Mouse (Mus musculus) hindbrain, postnatal 0 days (tissue): Measurements from ENCODE around the gene Tph2. TPM values are rescaled to one million over a fixed set of nuclear protein-coding genes. Genes with fewer than 3 reads are reported as not detected.

ENCODE experiments used
- ATAC-seq: fragments of 200-750 bp; cut with Nextera tagmentation; 2 replicates; pipeline ENCODE4 v1.8.0; 2017; ENCODE audit warnings: mild to moderate bottlenecking, moderate TSS enrichment, moderate library complexity
- DNase-seq: peaks from one replicate; pipeline ENCODE4 v3.0.0-alpha.2; 2015; ENCODE audit warnings: low spot score
- H3K27ac ChIP-seq: fragments of 300-500 bp; sonication (generic); 2 replicates; pipeline ENCODE4 v1.5.1; 2014; ENCODE audit warnings: mild to moderate bottlenecking
- H3K27me3 ChIP-seq: fragments of 300-500 bp; sonication (generic); 2 replicates; pipeline ENCODE4 v1.6.1; 2014; ENCODE audit warnings: low read length, mixed read lengths; ENCODE audit not compliant: insufficient read depth
- H3K36me3 ChIP-seq: fragments of 300-500 bp; sonication (generic); 2 replicates; pipeline ENCODE4 v1.6.1; 2014; ENCODE audit warnings: low read length, mixed read lengths; ENCODE audit not compliant: insufficient read depth
- H3K4me1 ChIP-seq: fragments of 300-500 bp; sonication (generic); 2 replicates; pipeline ENCODE4 v1.6.1; 2014; ENCODE audit warnings: antibody characterized with exemption, low read length, mixed read lengths; ENCODE audit not compliant: insufficient read depth
- H3K4me2 ChIP-seq: fragments of 300-500 bp; sonication (generic); 2 replicates; pipeline ENCODE4 v1.6.1; 2014; ENCODE audit warnings: low read depth, mild to moderate bottlenecking, low read length, moderate library complexity, mixed read lengths
- H3K4me3 ChIP-seq: fragments of 300-500 bp; sonication (generic); 2 replicates; pipeline ENCODE4 v1.5.1; 2014; ENCODE audit warnings: low read length
- H3K9ac ChIP-seq: fragments of 300-500 bp; sonication (generic); replicated peaks from 2 replicates; pipeline ENCODE4 v1.6.1; 2014; ENCODE audit warnings: mild to moderate bottlenecking, low read length, moderate library complexity, mixed read lengths
- H3K9me3 ChIP-seq: fragments of 300-500 bp; sonication (generic); 2 replicates; pipeline ENCODE4 v1.6.1; 2016; ENCODE audit warnings: low read length, mixed read lengths
- CTCF ChIP-seq: IDR thresholded peaks from 2 replicates; pipeline ENCODE4 v1.5.1; 2016; ENCODE audit warnings: antibody characterized with exemption, control low read depth, low read depth
- WGBS: fragments of 180-500 bp; shearing (Covaris S2); extraction: QIAGEN DNeasy Blood & Tissue Kit; methylation state at CpG from one replicate; pipeline ENCODE4 v1.1.7; 2014; 5-methylcytosine and 5-hydroxymethylcytosine counted together
- polyA plus RNA-seq: library from polyadenylated mRNA; unstranded; fragments of >200 nt; fragmentation: Nextera tagmentation; extraction: Ambion mirVana; gene quantifications from 2 replicates; pipeline ENCODE4 v1.2.1, GENCODE M21; 2015
- total RNA-seq: library from RNA; depleted of rRNA; stranded (reverse); fragments of >200 nt; gene quantifications from 2 replicates; pipeline ENCODE4 v1.2.3, GENCODE M21; 2014

The Tph2 gene
- total and polyA plus RNA-seq, 2 experiments from 2014 or later: 13.6 to 14.0 TPM

DNA sequence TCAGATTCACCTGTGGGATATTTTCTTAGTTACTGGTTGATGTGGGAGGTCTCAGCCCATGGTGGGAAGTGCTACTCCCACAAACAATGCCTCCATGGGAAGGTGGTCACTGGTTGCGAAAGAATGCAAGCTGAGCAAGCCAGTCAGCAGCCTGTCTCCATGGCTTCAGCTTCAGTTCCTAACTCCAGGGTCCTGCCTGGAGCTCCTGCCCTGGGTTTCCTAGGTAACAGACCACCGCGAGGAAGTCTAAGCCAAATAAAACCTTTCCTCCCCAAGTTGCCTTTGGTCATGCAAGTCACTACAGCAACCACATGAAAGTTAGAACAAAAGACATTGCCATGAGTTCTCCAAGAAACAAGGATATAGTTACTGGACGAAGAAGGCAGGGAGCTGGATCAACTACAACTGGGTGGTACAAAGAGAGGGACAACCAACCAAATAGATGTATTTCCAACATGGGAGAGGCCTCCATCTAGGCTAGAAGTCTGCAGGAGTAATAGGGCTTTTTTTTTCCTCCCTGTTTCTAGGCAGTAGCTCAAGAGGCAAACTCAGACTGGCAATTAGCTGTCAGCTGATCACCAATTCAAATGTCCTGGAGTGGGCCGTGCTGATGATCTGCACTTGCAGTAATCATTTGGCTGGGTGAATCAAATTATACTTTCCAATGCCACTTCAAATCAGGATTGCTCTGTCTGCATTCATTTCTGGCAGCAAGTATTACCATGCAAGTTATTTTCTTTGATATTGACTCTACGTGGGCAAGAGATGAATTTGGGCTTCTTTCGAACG lies 115.5 kb downstream of the Tph2 start:
- TF ChIP-seq CTCF: no peak
- WGBS: 53% methylated on average over 8 of the region's 8 CpGs
- DNase-seq: peak; percentile 5

DNA sequence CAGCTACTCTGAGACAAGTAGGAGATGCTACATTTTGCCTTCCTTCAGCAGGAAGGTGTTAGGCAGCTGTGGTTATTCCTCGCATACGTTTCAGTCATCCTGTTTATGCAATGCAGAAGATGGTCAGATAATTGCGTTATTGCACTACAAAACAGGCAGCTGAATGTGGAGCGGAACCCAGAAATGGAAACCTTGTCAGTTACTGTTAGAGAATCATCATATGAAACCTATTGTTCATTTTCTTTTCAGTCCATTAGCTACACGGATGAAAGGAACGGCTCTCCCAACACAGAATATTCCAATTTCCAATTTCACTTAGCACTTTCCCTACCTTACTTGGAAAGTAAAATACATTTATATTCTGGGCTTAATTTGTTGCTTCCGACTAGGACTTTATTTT lies 120.9 kb downstream of the Tph2 start:
- H3K4me1 ChIP-seq: no peaks in the 10 kb centered on the region
- DNase-seq (no peak), ATAC-seq (no peak)
- WGBS: 82% methylated on average over 7 of the region's 7 CpGs
- no peaks in the 10 kb centered on the region for H3K9me3 ChIP-seq
- no peaks in the 10 kb centered on the region for H3K36me3 ChIP-seq
- H3K27me3 ChIP-seq: no peaks in the 10 kb centered on the region
- no peak overlapping the region for H3K27ac ChIP-seq
- no peak overlapping the region for H3K4me3 ChIP-seq
- no peak overlapping the region for H3K9ac ChIP-seq
- no peak for TF ChIP-seq CTCF
- no peak overlapping the region for H3K4me2 ChIP-seq

More for the DNA sequence above, 115.5 kb downstream of the Tph2 start:
- H3K27me3 ChIP-seq: no peaks in the 10 kb centered on the region
- H3K4me1 ChIP-seq: no peaks in the 10 kb centered on the region
- H3K4me2 ChIP-seq: no peak overlapping the region
- peak; percentile 45 for ATAC-seq
- H3K4me3 ChIP-seq: no peak overlapping the region
- no peak overlapping the region for H3K9ac ChIP-seq
- H3K27ac ChIP-seq: no peak overlapping the region
- H3K36me3 ChIP-seq: no peaks in the 10 kb centered on the region
- no peaks in the 10 kb centered on the region for H3K9me3 ChIP-seq

DNA sequence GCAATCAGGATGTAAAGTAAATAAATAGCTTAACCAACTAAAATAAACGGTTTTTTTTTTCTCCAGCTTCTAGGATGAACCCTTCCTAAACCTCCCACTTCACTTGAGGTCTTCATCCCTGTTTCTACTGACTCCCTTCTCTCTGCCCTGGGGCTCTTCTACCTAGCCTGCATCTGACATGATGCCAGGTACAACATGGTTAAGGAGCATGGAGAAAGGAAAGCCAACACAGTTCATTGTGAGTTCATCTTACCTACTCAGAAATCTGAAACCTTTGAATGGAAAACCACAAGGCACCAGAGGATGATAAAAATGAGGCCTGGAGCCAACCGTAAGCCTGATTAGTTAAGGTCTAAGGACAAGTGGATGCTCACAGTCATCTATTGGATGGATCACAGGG lies 123.3 kb downstream of the Tph2 start:
- Histone ChIP-seq H3K36me3 (no peaks in the 10 kb centered on the region), H3K27me3 (no peaks in the 10 kb centered on the region), H3K27ac (no peak overlapping the region), H3K9me3 (no peaks in the 10 kb centered on the region), H3K9ac (no peak overlapping the region), H3K4me3 (no peak overlapping the region), H3K4me2 (no peak overlapping the region), H3K4me1 (no peaks in the 10 kb centered on the region)
- no peak for TF ChIP-seq CTCF
- DNase-seq: no peak
- ATAC-seq: no peak
- WGBS: 75% methylated on average over 2 of the region's 2 CpGs

DNA sequence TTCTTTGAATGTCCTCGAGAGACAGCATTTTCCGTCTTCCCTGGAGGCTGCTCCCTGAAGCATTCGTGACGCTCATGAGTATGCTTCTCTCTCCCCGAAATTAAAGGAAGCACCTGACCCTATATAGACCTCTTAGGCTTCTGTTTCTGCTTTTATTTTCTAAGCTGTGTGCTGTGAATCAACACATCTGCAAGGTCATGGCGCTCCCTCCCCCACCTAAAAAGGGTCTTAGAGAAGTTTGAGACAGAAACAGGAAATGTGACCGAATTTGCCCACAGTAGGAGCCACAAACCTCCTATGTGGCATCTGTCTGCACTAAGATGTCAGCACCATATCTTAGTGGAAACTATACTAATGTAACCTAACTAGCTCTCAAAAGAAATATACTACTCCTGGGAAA lies 124.1 kb downstream of the Tph2 start:
- no peak overlapping the region for H3K27ac ChIP-seq
- WGBS: 83% methylated on average over 7 of the region's 7 CpGs
- ATAC-seq: no peak
- no peaks in the 10 kb centered on the region for H3K9me3 ChIP-seq
- H3K4me1 ChIP-seq: no peaks in the 10 kb centered on the region
- H3K27me3 ChIP-seq: no peaks in the 10 kb centered on the region
- H3K4me2 ChIP-seq: no peak overlapping the region
- no peaks in the 10 kb centered on the region for H3K36me3 ChIP-seq
- no peak for TF ChIP-seq CTCF
- DNase-seq: no peak
- H3K9ac ChIP-seq: no peak overlapping the region
- H3K4me3 ChIP-seq: no peak overlapping the region

DNA sequence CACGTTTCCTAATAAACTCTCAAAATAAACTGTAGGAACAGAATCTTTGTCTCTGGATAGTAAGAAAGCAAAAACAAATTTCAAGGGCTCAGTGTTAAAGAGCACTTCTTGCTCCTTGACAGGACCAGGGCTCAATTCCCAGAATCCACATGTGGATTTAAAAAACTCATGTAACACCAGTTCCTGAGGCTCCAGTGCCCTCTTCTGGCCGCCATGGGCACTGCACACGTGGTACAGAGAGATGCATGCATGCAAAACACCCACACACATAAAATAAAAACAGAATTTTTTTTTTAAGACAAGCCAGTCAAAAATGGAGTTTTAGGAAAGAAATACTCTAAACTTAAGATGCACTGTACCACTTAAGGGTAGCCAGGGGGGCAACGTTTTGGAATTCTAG lies 133.2 kb downstream of the Tph2 start:
- no peaks in the 10 kb centered on the region for H3K4me1 ChIP-seq
- no peaks in the 10 kb centered on the region for H3K36me3 ChIP-seq
- no peaks in the 10 kb centered on the region for H3K9me3 ChIP-seq
- H3K9ac ChIP-seq: no peak overlapping the region
- H3K27me3 ChIP-seq: no peaks in the 10 kb centered on the region
- 52% methylated on average over 4 of the region's 4 CpGs for WGBS
- H3K4me3 ChIP-seq: no peak overlapping the region
- H3K27ac ChIP-seq: no peak overlapping the region
- DNase-seq (no peak), ATAC-seq (no peak)
- no peak overlapping the region for H3K4me2 ChIP-seq
- peak; percentile 46 for TF ChIP-seq CTCF

DNA sequence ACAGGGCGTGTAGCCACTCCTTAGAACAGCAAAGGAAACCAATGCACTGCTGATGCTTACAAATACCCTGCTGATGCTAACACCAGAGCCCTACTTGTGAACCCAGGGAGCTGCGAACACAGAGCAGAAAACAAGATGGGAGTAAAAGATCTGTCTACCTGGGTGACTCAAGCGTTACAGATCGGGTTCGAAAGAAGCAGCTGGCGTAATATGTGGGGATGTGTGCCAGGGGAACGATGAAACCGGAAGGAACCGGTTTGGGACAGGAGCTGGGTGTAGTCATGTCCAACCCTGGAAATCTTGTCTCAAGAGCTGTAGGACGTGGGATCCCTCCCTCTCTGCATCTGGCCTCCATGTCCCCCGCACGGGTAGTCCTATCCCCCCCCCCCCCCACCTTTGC lies 134.1 kb downstream of the Tph2 start:
- Histone ChIP-seq H3K36me3 (no peaks in the 10 kb centered on the region), H3K9ac (no peak overlapping the region), H3K4me1 (no peaks in the 10 kb centered on the region), H3K4me2 (no peak overlapping the region), H3K27me3 (no peaks in the 10 kb centered on the region), H3K4me3 (no peak overlapping the region), H3K27ac (peak overlapping the region; percentile 50), H3K9me3 (no peaks in the 10 kb centered on the region)
- 71% methylated on average over 12 of the region's 12 CpGs for WGBS
- ATAC-seq: peak; percentile 86
- no peak for TF ChIP-seq CTCF
- peak; percentile 35 for DNase-seq

DNA sequence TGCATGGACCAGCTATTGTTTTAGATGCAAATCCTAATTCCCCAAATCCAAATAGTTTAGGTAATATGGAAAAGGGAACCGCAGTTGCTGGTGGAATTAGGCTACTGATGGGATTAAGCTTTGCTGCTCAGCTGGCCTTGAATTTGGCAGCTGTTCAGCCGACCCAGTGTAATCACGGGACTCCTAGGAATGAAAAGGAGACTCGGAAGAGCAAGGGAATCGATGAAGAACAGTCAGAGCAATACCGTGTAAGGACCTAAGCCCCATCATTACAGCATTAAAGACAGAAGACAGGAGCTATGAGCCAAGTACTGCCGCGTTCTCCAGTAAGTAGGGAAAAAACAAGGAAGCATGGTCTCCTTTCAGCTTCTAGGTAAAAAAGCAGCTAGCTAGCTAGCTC lies 134.6 kb downstream of the Tph2 start:
- H3K4me2 ChIP-seq: no peak overlapping the region
- H3K36me3 ChIP-seq: no peaks in the 10 kb centered on the region
- 46% methylated on average over 8 of the region's 8 CpGs for WGBS
- peak overlapping the region; percentile 50 for H3K27ac ChIP-seq
- peak; percentile 72; the same call in 1 of the 2 replicates for ATAC-seq
- H3K27me3 ChIP-seq: no peaks in the 10 kb centered on the region
- H3K9me3 ChIP-seq: no peaks in the 10 kb centered on the region
- H3K9ac ChIP-seq: no peak overlapping the region
- DNase-seq: peak; percentile 60
- H3K4me1 ChIP-seq: no peaks in the 10 kb centered on the region
- no peak for TF ChIP-seq CTCF
- H3K4me3 ChIP-seq: no peak overlapping the region
